Mouse (Mus musculus) midbrain, embryonic 14.5 days (tissue): ENCODE results near the gene Foxo1. TPM values are rescaled to one million over a fixed set of nuclear protein-coding genes. Genes with fewer than 3 reads are reported as not detected.

Source experiments
- ATAC-seq: fragments of 200-750 bp; cut with Nextera tagmentation; 2 replicates; pipeline ENCODE4 v1.8.0; 2017; ENCODE audit warnings: moderate number of reproducible peaks, moderate library complexity; ENCODE audit not compliant: low FRiP score, low TSS enrichment
- DNase-seq: peaks from one replicate; pipeline ENCODE4 v3.0.0-alpha.2; 2015
- H3K27ac ChIP-seq: fragments of 300-500 bp; sonication (generic); replicated peaks from 2 replicates; pipeline ENCODE4 v1.5.1; 2014; ENCODE audit warnings: mild to moderate bottlenecking, low read depth, low read length, moderate library complexity
- H3K27me3 ChIP-seq: fragments of 300-500 bp; sonication (generic); 2 replicates; pipeline ENCODE4 v1.6.1; 2014; ENCODE audit warnings: low read length, control low read depth, mixed read lengths; ENCODE audit not compliant: control insufficient read depth, insufficient read depth
- H3K36me3 ChIP-seq: fragments of 300-500 bp; sonication (generic); 2 replicates; pipeline ENCODE4 v1.6.1; 2014; ENCODE audit warnings: low read length, control low read depth; ENCODE audit not compliant: control insufficient read depth, insufficient read depth
- H3K4me1 ChIP-seq: fragments of 300-500 bp; sonication (generic); 2 replicates; pipeline ENCODE4 v1.6.1; 2014; ENCODE audit warnings: mild to moderate bottlenecking, antibody characterized with exemption, low read length, control low read depth; ENCODE audit not compliant: control insufficient read depth, insufficient read depth
- H3K4me2 ChIP-seq: fragments of 300-500 bp; sonication (generic); 2 replicates; pipeline ENCODE4 v1.6.1; 2014; ENCODE audit warnings: mild to moderate bottlenecking, low read length, moderate library complexity
- H3K4me3 ChIP-seq: fragments of 300-500 bp; sonication (generic); replicated peaks from 2 replicates; pipeline ENCODE4 v1.5.1; 2014; ENCODE audit warnings: low read depth, low read length
- H3K9ac ChIP-seq: fragments of 300-500 bp; sonication (generic); replicated peaks from 2 replicates; pipeline ENCODE4 v1.6.1; 2014; ENCODE audit warnings: mild to moderate bottlenecking, low read length, moderate library complexity
- H3K9me3 ChIP-seq: fragments of 300-500 bp; sonication (generic); 2 replicates; pipeline ENCODE4 v1.6.1; 2016; ENCODE audit warnings: low read length, control low read depth, mixed read lengths; ENCODE audit not compliant: control insufficient read depth
- WGBS: fragments of 180-500 bp; shearing (Covaris S2); extraction: QIAGEN DNeasy Blood & Tissue Kit; methylation state at CpG from one replicate; pipeline ENCODE4 v1.1.7; 2014; 5-methylcytosine and 5-hydroxymethylcytosine counted together
- polyA plus RNA-seq: library from polyadenylated mRNA; unstranded; fragments of >200 nt; fragmentation: Nextera tagmentation; extraction: Ambion mirVana; gene quantifications from 2 replicates; pipeline ENCODE4 v1.2.1, GENCODE M21; 2014

Foxo1 gene
- polyA plus RNA-seq, 1 experiment from 2014 or later = 4.3 TPM

DNA sequence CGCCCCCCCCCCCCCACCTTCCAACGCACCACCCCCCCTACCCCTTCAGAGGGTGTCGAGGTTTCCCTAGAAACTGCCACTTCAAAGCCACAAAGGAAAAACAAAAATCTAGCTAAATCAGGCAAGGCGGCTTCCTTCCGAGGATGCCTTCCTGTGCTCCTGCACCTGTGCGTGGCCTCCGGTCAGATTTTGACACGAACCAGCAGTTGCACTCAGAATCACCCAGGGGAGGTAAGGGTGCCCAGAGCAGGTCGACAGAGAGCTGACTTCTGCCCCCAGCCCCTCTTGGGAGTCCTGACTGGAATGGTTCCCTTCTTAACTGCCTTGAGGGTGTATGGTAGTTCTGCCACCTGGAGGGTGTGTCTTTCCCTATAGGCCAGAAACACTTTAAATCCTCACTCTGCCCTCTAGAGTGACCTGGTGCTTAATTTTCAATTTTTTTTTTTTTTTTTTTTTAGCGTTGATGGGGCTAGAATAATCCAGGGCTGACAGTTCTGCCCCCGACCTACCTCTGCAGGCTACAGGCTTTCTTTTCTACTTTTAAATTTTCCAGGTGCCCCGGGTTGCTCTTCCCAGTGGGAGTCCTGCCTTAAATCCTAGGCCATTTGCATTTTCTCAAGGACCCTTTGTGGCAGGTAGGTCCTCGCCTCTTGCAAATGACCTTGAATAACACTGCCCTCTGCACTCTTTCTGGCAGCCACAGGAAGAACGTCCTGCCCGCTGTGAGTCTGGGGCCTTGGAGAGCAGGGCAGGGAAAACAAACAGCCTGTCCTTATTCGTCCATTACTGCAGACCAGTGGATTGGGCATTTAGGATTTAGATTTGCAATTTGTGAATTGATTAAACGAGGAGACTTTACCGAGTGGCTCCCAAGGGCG is 132.4 kb downstream of the Foxo1 start:
- 12% methylated on average over 19 of the region's 19 CpGs for WGBS

DNA sequence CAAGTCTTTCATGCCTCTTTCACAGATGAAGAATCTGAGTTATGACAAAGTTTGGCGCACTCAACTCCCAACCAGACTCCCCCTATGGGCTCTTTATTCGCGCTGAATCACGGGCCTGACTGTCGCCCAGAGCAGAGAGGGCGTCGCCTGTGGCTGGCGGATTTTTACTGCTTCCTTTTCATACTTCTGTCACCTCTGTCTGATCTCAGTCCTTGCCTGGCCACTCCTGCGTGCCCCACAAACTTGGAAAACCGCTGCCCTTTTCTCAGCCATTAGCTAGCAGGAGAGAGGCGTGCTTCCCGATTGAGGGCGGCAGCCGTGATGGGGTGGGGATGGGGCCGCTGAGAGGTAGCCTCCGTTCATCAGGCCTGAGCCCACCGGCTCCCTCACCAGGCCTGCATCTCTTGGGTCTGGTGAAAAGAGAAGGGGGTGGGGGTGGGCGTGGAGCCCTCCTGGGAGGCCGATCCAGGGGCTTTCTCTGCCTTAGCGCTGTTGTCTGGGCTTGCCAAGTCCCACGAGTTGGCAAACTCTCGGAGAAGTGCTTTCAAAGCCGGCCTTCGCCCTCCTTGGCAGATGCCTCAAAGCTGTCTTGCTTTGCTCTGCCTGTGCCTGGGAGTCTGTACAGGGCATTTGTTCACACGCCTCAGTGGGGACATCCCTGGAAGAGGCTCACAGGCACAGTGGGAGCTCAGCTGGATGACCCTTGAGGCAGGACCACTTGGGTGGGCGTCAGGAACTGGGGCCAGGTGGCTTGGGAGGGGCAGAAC is 133.2 kb downstream of the Foxo1 start:
- peak overlapping the region; percentile 28 for H3K4me3 ChIP-seq
- 0 out of 2 replicates have a peak overlapping the region, but pooled peaks have one; percentile 4 for H3K9ac ChIP-seq
- H3K9me3 ChIP-seq = no peaks in the 10 kb centered on the region
- H3K36me3 ChIP-seq = no peaks in the 10 kb centered on the region
- 0 out of 2 replicates have a peak overlapping the region, but pooled peaks have one; percentile 9 for H3K27ac ChIP-seq
- DNase-seq (peak; percentile 70), ATAC-seq (peak; percentile 58)
- H3K4me2 ChIP-seq = peak overlapping the region; percentile 58
- 1% methylated on average over 26 of the region's 26 CpGs for WGBS
- no peaks in the 10 kb centered on the region; the same call in 1 of the 2 replicates for H3K27me3 ChIP-seq
- H3K4me1 ChIP-seq = peaks cover 11% of the 10 kb centered on the region; the same call in 1 of the 2 replicates

More for the DNA sequence above, 132.4 kb downstream of the Foxo1 start:
- no peaks in the 10 kb centered on the region for H3K36me3 ChIP-seq
- peak overlapping the region; percentile 28; the same call in 1 of the 2 replicates for H3K4me3 ChIP-seq
- H3K27ac ChIP-seq = no peak overlapping the region
- H3K4me2 ChIP-seq = peak overlapping the region; percentile 58
- ATAC-seq (no peak), DNase-seq (no peak)
- peaks cover 11% of the 10 kb centered on the region; the same call in 1 of the 2 replicates for H3K4me1 ChIP-seq
- H3K9me3 ChIP-seq = no peaks in the 10 kb centered on the region
- no peak overlapping the region for H3K9ac ChIP-seq
- no peaks in the 10 kb centered on the region; the same call in 1 of the 2 replicates for H3K27me3 ChIP-seq

Other genes with a start within 250 kb of the Foxo1 start
- 8.4 and 10.3 TPM in 2 replicates for gene Maml3, start 163.3 kb upstream of the Foxo1 start, polyA plus RNA-seq